Mouse (Mus musculus) lung, embryonic 16.5 days (tissue): ENCODE results near the gene Ceacam18. TPM values are rescaled to one million over a fixed set of nuclear protein-coding genes. Genes with fewer than 3 reads are reported as not detected.

Experiments used
- ATAC-seq: fragments of 200-750 bp; cut with Nextera tagmentation; 2 replicates; pipeline ENCODE4 v1.8.0; 2017; ENCODE audit warnings: low read depth, mild to moderate bottlenecking, moderate library complexity
- H3K27ac ChIP-seq: fragments of 300-500 bp; sonication (generic); 2 replicates; pipeline ENCODE4 v1.5.1; 2014; ENCODE audit warnings: mild to moderate bottlenecking, control low read depth, low read length
- H3K27me3 ChIP-seq: fragments of 300-500 bp; sonication (generic); 2 replicates; pipeline ENCODE4 v1.6.1; 2014; ENCODE audit warnings: low read depth, low read length, mixed read lengths; ENCODE audit not compliant: control insufficient read depth, insufficient read depth
- H3K36me3 ChIP-seq: fragments of 300-500 bp; sonication (generic); 2 replicates; pipeline ENCODE4 v1.6.1; 2014; ENCODE audit warnings: low read length; ENCODE audit not compliant: control insufficient read depth, insufficient read depth
- H3K4me1 ChIP-seq: fragments of 300-500 bp; sonication (generic); replicated peaks from 2 replicates; pipeline ENCODE4 v1.6.1; 2014; ENCODE audit warnings: low read length, mixed read lengths; ENCODE audit not compliant: control insufficient read depth, insufficient read depth
- H3K4me2 ChIP-seq: fragments of 300-500 bp; sonication (generic); 2 replicates; pipeline ENCODE4 v1.6.1; 2014; ENCODE audit warnings: low read depth, low read length, control low read depth
- H3K4me3 ChIP-seq: fragments of 300-500 bp; sonication (generic); 2 replicates; pipeline ENCODE4 v1.5.1; 2014; ENCODE audit warnings: mild to moderate bottlenecking, low read length, control low read depth
- H3K9ac ChIP-seq: fragments of 300-500 bp; sonication (generic); 2 replicates; pipeline ENCODE4 v1.6.1; 2014; ENCODE audit warnings: low read length, control low read depth
- H3K9me3 ChIP-seq: fragments of 300-500 bp; sonication (generic); 2 replicates; pipeline ENCODE4 v1.6.1; 2016; ENCODE audit warnings: low read length; ENCODE audit not compliant: control insufficient read depth
- WGBS: fragments of 180-500 bp; shearing (Covaris S2); extraction: QIAGEN DNeasy Blood & Tissue Kit; methylation state at CpG from one replicate; pipeline ENCODE4 v1.1.7; 2014; 5-methylcytosine and 5-hydroxymethylcytosine counted together
- polyA plus RNA-seq: library from polyadenylated mRNA; unstranded; fragments of >200 nt; fragmentation: Nextera tagmentation; extraction: Ambion mirVana; gene quantifications from 2 replicates; pipeline ENCODE4 v1.2.1, GENCODE M21; 2015

Ceacam18 gene
- not detected in 2 replicates for polyA plus RNA-seq

DNA sequence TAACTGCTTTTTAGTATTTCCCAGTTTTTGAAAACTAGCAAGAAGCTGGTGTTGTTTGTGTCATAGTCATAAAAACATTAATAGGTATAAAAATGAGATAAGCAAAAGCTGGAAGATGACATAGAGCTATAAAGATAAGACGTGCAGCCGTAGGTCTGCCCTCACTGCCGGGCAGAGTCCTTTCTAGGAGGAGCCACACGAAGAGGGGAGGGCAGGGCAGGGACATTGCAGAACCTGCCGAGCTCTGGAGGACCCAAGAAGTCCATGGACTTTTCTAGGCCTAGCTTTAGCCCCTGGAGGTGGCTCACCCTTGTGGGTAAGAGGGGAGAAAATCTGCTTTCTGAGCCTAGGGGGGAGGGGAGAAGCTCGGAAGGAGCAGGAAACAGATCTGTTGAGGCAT, at the start of gene Ceacam18:
TSS of gene Ceacam18 (plus strand) at position 208 of the 400 bp plus-strand sequence.
- Histone ChIP-seq H3K9me3 (no peaks in the 10 kb centered on the region), H3K4me2 (no peak within 1 kb of the TSS), H3K4me3 (no peak within 1 kb of the TSS), H3K27me3 (no peaks in the 10 kb centered on the region), H3K36me3 (no peaks in the 10 kb centered on the region), H3K4me1 (no peaks in the 10 kb centered on the region), H3K27ac (no peak within 1 kb of the TSS), H3K9ac (no peak within 1 kb of the TSS)
- 56% methylated on average over 6 of the region's 6 CpGs for WGBS
- ATAC-seq, result no peak

DNA sequence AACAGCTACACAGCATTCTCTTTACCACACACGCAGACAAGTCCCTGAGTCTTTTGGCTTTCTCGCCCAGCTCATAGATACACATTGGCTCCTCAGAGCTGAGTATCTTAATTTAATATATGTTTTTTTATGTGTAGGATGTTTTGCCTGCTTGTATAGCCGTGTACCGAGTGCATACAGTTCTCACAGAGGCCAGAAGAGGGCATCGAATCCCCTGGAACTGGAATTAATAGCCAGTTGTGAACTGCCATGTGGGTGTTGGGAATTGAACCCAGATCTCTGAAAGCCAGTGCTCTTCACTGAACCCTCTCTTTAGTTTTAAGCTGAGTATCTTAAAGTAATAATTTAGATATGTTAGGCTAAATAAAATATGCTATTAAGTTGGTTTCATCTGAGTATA, 49.7 kb upstream of the Ceacam18 start:
- Histone ChIP-seq H3K27me3 (no peaks in the 10 kb centered on the region), H3K36me3 (peaks cover 50% of the 10 kb centered on the region), H3K4me1 (peaks cover 10% of the 10 kb centered on the region), H3K27ac (no peak overlapping the region), H3K9ac (no peak overlapping the region), H3K9me3 (no peaks in the 10 kb centered on the region), H3K4me3 (no peak overlapping the region), H3K4me2 (no peak overlapping the region)
- WGBS, result 87% methylated on average over 5 of the region's 5 CpGs
- no peak for ATAC-seq

DNA sequence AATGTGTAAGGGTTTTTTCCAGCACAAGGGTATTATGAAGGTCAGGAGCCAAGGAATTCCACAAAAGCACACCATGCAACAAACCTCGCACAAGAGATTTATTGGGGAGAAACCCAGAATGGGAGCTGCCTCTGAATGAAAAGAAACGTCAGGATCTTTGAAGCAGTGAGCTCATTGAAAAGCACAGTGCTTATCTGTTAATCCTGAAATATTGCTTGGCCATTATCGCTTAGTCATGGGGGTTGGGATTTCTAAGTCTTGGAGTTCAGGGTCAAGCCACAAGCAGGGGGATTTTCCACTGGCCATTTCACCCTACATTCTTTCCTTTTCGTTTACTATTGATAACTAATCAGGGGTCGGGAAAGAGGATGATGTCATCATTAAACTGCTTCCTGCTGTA, 32.6 kb upstream of the Ceacam18 start:
- Histone ChIP-seq H3K9me3 (no peaks in the 10 kb centered on the region), H3K4me3 (no peak overlapping the region), H3K4me2 (no peak overlapping the region), H3K9ac (no peak overlapping the region), H3K4me1 (no peaks in the 10 kb centered on the region), H3K36me3 (no peaks in the 10 kb centered on the region), H3K27ac (no peak overlapping the region), H3K27me3 (no peaks in the 10 kb centered on the region)
- no peak for ATAC-seq
- 24% methylated on average over 5 of the region's 5 CpGs for WGBS

DNA sequence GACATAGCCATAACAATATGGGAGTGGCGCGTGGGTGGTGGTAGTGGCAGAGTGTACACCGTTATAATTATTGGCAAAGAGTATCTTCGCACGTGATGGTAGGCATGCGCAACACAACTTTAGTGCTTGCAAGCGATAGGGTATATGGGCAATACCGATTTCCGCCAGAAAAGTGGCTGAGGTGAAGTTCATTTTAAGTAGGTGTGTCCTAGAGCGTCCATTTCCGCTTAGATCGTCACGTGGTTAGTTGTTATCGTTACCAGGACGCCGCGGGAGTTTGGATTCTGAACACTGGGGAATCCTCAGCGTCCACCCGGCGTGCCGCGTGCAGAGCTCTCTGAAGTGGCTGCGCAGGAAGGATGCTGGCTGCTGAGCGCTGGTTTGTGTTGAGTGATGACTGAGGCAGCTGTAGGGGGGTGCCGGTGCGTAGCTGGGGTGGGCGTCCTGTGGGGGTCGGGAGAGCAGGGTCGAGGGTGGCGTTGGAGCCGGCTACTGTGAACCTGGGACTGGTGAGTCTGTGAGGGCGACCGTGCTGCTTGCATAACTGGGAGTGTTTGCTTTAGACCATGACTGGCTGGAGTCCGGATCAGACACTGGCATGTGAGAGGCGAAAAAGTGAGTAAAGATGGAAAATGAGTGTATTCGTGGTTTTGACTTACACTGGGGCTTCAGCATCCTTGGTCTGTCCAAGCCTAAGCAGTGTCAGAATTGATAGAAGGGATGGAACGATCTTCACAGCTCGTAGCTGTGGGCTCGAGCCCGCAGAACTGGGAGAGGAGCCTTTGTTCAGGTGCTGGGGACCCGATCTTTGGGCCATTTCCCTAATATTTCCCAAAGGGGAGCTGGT, 27.4 kb upstream of the Ceacam18 start, which contains the start of gene Zfp819:
TSS of gene Zfp819 (plus strand) at position 274 of the 847 bp plus-strand sequence.
- H3K27ac ChIP-seq, result no peak within 1 kb of the TSS
- 12% methylated on average over 41 of the region's 41 CpGs for WGBS
- no peaks in the 10 kb centered on the region for H3K36me3 ChIP-seq
- H3K27me3 ChIP-seq, result no peaks in the 10 kb centered on the region
- H3K9me3 ChIP-seq, result no peaks in the 10 kb centered on the region
- ATAC-seq, result peak; percentile 92
- H3K9ac ChIP-seq, result no peak within 1 kb of the TSS
- peaks cover 3% of the 10 kb centered on the region; the same call in 1 of the 2 replicates for H3K4me1 ChIP-seq
- H3K4me3 ChIP-seq, result peak within 1 kb of the TSS; percentile 42
- H3K4me2 ChIP-seq, result peak within 1 kb of the TSS; percentile 79

DNA sequence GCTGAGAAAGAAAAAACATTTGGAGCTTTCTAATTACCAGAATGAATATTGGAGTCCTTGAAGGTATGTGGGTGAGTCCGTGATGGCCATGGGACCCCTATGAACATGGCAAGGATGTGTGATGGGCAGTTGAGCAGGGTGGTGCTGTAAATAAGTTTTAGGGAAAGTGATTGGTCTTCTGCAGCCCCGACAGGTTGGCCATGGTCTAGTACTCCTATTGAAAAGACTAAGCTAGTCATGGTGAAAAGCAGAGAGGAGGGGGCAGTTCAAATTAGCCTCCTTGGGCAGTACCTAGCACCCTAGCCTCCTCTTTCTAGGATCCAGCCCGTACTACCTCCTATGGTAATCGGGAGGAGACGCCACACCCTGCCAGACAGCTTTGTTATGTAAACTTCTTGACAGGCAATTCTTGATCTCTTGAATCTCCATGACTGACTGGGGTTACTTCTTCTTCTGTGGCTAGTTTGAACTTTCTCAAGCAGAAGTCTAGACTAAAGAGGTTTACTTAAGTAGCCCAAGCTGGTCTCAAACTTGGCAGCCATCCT, 26.7 kb upstream of the Ceacam18 start:
- Histone ChIP-seq H3K27ac (no peak overlapping the region), H3K9me3 (no peaks in the 10 kb centered on the region), H3K4me3 (no peak overlapping the region), H3K27me3 (no peaks in the 10 kb centered on the region), H3K9ac (no peak overlapping the region), H3K36me3 (no peaks in the 10 kb centered on the region), H3K4me2 (no peak overlapping the region; the same call in 1 of the 2 replicates), H3K4me1 (peaks cover 3% of the 10 kb centered on the region; the same call in 1 of the 2 replicates)
- 0 out of 2 replicates have a peak, but pooled peaks have one; percentile 12 for ATAC-seq
- 32% methylated on average over 5 of the region's 5 CpGs for WGBS

DNA sequence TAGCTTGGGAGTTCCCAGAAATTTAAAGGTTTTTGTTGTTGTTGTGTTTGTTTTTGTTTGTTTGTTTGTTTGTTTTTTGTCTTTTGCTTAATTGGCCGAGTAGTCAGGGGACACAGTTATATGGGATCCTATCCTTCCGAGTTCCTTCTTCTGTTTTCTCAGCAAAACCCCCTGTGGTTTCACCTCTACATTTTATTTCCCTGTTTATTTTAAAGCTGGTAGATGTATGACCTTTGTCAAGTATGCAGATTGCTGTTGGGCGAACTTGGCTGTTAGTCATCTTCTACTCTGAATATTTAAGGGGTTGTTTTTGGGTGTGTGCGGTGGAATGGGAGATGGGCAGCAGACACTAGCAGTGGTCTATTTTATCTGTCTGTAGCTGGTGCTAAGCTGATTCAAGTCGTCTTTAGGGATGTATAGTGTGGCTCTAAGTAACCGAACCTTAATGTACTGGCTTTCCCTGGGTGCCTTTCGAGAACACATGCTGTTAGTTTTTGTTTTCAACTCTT, 26.1 kb upstream of the Ceacam18 start:
- Histone ChIP-seq H3K9me3 (no peaks in the 10 kb centered on the region), H3K27ac (no peak overlapping the region), H3K4me3 (no peak overlapping the region), H3K9ac (no peak overlapping the region), H3K4me1 (peaks cover 3% of the 10 kb centered on the region; the same call in 1 of the 2 replicates), H3K27me3 (no peaks in the 10 kb centered on the region), H3K36me3 (no peaks in the 10 kb centered on the region), H3K4me2 (no peak overlapping the region)
- WGBS, result 67% methylated on average over 7 of the region's 7 CpGs
- ATAC-seq, result no peak

DNA sequence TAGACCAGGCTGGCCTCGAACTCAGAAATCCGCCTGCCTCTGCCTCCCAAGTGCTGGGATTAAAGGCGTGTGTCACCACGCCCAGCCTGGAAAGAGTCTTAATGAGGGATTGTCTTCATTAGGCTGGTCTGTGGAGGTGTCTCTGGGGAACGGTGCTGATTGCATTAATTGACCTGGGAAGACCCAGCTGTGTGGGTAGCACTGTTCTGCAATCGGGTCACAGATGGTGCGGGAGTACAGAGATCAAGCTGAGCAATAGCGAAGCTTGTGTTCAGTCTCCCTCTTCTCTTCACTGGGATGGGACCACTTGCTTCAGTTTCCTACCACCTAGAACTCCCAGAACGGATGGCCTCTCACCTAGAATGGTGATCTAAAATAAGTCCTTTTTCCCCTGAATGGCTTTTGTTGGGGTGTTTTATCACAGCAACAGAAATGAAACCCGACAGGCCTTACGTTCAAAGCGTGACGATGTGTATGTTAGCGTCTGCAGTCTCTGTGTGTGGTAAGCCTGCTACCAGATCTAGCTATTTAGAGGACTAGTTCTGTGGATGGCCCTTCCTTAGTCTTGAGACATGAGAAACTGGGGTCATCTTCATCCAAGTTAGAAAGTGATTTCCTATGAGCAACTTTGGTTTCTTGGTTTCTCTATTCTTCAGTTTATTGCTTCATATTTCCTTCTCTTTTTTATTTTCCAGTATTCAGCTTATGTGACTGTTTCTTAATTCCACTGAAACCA, 20.5 kb upstream of the Ceacam18 start:
- Histone ChIP-seq H3K4me3 (no peak overlapping the region), H3K36me3 (no peaks in the 10 kb centered on the region), H3K4me2 (no peak overlapping the region), H3K27ac (no peak overlapping the region), H3K9ac (no peak overlapping the region), H3K27me3 (no peaks in the 10 kb centered on the region), H3K9me3 (no peaks in the 10 kb centered on the region), H3K4me1 (no peaks in the 10 kb centered on the region)
- ATAC-seq, result no peak
- 88% methylated on average over 14 of the region's 14 CpGs for WGBS

DNA sequence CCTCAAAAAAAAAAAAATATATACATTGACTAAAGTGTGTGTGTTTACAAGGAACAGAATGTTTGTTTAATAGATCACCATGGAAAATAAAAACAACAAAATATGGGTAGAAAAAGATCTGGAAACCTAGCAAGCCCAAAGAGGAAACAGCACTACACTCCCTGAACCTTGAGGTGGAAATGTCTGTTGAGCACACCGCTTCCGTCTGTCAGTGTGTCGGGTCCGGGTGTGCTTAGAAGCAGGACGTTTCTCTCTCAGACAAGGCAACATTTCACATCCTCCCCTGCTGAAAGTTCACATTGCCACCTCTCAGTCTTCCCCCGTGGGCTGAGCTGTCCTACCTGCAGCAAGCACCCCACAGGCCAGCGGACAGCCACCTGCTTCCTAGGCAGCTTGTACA, 11.6 kb upstream of the Ceacam18 start:
- H3K4me2 ChIP-seq, result no peak overlapping the region
- no peak for ATAC-seq
- H3K27me3 ChIP-seq, result no peaks in the 10 kb centered on the region
- no peaks in the 10 kb centered on the region for H3K36me3 ChIP-seq
- 70% methylated on average over 7 of the region's 7 CpGs for WGBS
- no peak overlapping the region for H3K9ac ChIP-seq
- H3K27ac ChIP-seq, result no peak overlapping the region
- no peaks in the 10 kb centered on the region for H3K4me1 ChIP-seq
- no peaks in the 10 kb centered on the region for H3K9me3 ChIP-seq
- H3K4me3 ChIP-seq, result no peak overlapping the region

DNA sequence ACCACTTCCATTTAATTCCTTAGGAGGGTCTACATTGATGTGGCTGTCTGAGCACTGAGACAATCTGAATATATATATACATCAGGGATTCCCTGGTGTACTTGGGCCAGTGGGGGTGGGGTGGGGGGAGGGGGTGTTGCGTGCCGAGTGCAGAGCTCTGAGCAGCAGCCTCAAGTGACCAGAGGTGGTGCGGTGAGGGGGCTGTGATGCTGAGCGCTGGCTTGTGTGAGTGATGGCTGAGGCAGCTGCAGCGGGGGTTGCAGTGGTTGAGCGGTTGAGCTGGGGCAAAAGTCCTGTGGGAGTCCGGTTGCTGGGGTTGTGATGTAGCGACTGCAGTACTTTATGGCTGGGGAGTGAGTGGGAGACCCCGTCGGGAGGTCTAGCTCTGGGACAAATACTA, 10.7 kb upstream of the Ceacam18 start:
- H3K27me3 ChIP-seq, result no peaks in the 10 kb centered on the region
- no peaks in the 10 kb centered on the region for H3K4me1 ChIP-seq
- WGBS, result 15% methylated on average over 10 of the region's 10 CpGs
- no peak for ATAC-seq
- H3K9me3 ChIP-seq, result no peaks in the 10 kb centered on the region
- no peaks in the 10 kb centered on the region for H3K36me3 ChIP-seq
- H3K27ac ChIP-seq, result no peak overlapping the region
- no peak overlapping the region for H3K4me3 ChIP-seq
- H3K9ac ChIP-seq, result no peak overlapping the region
- H3K4me2 ChIP-seq, result no peak overlapping the region
